Mouse (Mus musculus) midbrain, embryonic 12.5 days (tissue): ENCODE results near the gene Pkmyt1. TPM values are rescaled to one million over a fixed set of nuclear protein-coding genes. Genes with fewer than 3 reads are reported as not detected.

ENCODE experiments used
- ATAC-seq: fragments of 200-750 bp; cut with Nextera tagmentation; 2 replicates; pipeline ENCODE4 v1.8.0; 2017; ENCODE audit warnings: low read depth, moderate TSS enrichment, moderate library complexity; ENCODE audit not compliant: low FRiP score
- H3K27ac ChIP-seq: fragments of 300-500 bp; sonication (generic); replicated peaks from 2 replicates; pipeline ENCODE4 v1.5.1; 2016; ENCODE audit warnings: mild to moderate bottlenecking
- H3K27me3 ChIP-seq: fragments of 300-500 bp; sonication (generic); 2 replicates; pipeline ENCODE4 v1.6.1; 2016; ENCODE audit warnings: mild to moderate bottlenecking
- H3K36me3 ChIP-seq: fragments of 300-500 bp; sonication (generic); 2 replicates; pipeline ENCODE4 v1.6.1; 2016
- H3K4me1 ChIP-seq: fragments of 300-500 bp; sonication (generic); 2 replicates; pipeline ENCODE4 v1.6.1; 2016
- H3K4me2 ChIP-seq: fragments of 300-500 bp; sonication (generic); replicated peaks from 2 replicates; pipeline ENCODE4 v1.6.1; 2016; ENCODE audit warnings: mild to moderate bottlenecking, moderate library complexity
- H3K4me3 ChIP-seq: fragments of 300-500 bp; sonication (generic); 2 replicates; pipeline ENCODE4 v1.5.1; 2016; ENCODE audit warnings: mild to moderate bottlenecking
- H3K9ac ChIP-seq: fragments of 300-500 bp; sonication (generic); replicated peaks from 2 replicates; pipeline ENCODE4 v1.6.1; 2016; ENCODE audit warnings: mild to moderate bottlenecking, moderate library complexity
- H3K9me3 ChIP-seq: fragments of 300-500 bp; sonication (generic); 2 replicates; pipeline ENCODE4 v1.6.1; 2016; ENCODE audit warnings: mild to moderate bottlenecking
- WGBS: fragments of 180-500 bp; shearing (Covaris S2); methylation state at CpG from one replicate; pipeline ENCODE4 v1.1.7; 2016; 5-methylcytosine and 5-hydroxymethylcytosine counted together
- polyA plus RNA-seq: library from polyadenylated mRNA; unstranded; fragments of >200 nt; fragmentation: Nextera tagmentation; extraction: Ambion mirVana; gene quantifications from 2 replicates; pipeline ENCODE4 v1.2.1, GENCODE M21; 2016

Gene Pkmyt1
- polyA plus RNA-seq, 1 experiment from 2014 or later, result 40.8 TPM

DNA sequence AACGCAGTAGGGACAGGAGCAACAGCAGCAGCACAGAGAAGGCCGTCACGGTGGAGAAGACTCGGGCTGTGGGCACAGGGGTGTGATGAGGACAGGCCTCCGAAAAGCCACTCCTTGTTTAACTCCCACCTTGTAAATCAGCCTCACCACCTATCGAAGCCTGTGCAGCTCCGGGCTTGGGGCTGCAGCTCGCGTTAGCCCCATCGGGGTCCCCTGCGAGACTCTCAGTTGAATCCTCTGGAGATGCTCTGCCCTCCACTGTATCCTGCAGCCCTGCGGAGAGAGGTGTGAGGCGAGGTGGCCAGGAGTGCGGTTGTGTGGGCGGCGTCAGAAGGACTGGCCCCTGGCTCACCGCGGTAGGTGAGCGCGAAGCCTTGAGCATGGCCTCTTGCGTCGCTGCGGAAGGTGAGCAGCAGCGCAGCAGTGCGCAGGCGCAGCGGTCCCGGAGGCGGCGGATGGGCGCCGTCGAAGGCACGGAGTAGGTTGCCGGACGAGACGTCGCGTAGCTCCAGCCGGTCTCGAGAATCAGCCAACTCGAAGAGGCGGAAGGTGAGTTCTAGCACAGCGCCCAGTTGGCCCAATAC is 16.2 kb downstream of the Pkmyt1 start:
- 9% methylated on average over 44 of the region's 44 CpGs for WGBS
- peaks cover 77% of the 10 kb centered on the region for H3K27me3 ChIP-seq
- no peaks in the 10 kb centered on the region for H3K9me3 ChIP-seq
- H3K9ac ChIP-seq, result no peak overlapping the region; the same call in 1 of the 2 replicates
- peak overlapping the region; percentile 43 for H3K4me2 ChIP-seq
- no peak overlapping the region for H3K27ac ChIP-seq
- H3K4me1 ChIP-seq, result peaks cover 53% of the 10 kb centered on the region
- peak overlapping the region; percentile 24 for H3K4me3 ChIP-seq
- ATAC-seq, result no peak
- H3K36me3 ChIP-seq, result peaks cover 4% of the 10 kb centered on the region; the same call in 1 of the 2 replicates

DNA sequence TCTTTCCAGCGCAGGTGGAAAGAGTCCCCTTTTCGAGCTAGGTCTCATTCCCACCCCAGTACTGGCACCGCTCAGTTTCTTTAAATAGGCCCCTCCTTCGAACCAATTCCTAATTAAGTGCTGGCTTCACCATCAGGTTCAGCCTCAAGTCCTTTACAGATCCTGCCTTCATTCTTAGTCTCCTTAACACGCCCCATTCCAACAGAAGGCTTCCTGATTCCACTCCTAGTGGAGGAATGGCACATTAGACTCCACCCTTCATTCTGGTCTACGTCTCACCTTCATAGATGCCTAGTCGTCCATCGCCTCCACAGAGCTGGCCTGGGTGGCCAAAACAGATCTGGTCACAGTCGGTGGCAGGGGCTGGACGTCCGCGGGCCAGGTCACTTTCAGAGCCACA is 16.8 kb downstream of the Pkmyt1 start:
- Histone ChIP-seq H3K36me3 (no peaks in the 10 kb centered on the region), H3K27me3 (peaks cover 78% of the 10 kb centered on the region), H3K4me3 (no peak overlapping the region), H3K4me1 (peaks cover 50% of the 10 kb centered on the region), H3K9ac (no peak overlapping the region), H3K27ac (no peak overlapping the region), H3K9me3 (no peaks in the 10 kb centered on the region), H3K4me2 (no peak overlapping the region)
- no peak for ATAC-seq
- WGBS, result 63% methylated on average over 12 of the region's 12 CpGs

DNA sequence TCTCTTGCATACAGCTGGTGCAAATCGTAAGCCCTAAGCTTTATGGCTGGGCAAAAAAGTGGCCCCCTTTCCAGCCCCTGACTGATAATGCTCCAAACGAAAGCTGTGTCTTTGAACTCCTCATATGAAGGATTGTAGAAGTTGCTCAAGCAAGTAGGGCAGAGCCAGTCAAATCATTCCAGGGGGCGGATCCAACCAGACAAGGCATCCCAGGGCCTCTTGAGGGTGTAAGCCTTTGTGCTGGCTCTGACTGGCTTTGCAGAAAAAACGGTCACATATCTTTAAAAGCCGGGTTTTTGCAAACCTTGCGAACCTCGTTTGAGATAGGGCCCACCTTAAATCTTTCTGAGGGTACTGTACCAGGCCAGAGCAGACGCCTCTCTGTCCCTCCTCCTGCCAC is 17.9 kb downstream of the Pkmyt1 start:
- H3K9ac ChIP-seq, result no peak overlapping the region
- no peaks in the 10 kb centered on the region for H3K9me3 ChIP-seq
- H3K4me1 ChIP-seq, result peaks cover 38% of the 10 kb centered on the region
- ATAC-seq, result no peak
- no peak overlapping the region for H3K4me3 ChIP-seq
- no peak overlapping the region for H3K4me2 ChIP-seq
- 18% methylated on average over 8 of the region's 8 CpGs for WGBS
- no peak overlapping the region for H3K27ac ChIP-seq
- H3K36me3 ChIP-seq, result no peaks in the 10 kb centered on the region
- peaks cover 79% of the 10 kb centered on the region for H3K27me3 ChIP-seq

DNA sequence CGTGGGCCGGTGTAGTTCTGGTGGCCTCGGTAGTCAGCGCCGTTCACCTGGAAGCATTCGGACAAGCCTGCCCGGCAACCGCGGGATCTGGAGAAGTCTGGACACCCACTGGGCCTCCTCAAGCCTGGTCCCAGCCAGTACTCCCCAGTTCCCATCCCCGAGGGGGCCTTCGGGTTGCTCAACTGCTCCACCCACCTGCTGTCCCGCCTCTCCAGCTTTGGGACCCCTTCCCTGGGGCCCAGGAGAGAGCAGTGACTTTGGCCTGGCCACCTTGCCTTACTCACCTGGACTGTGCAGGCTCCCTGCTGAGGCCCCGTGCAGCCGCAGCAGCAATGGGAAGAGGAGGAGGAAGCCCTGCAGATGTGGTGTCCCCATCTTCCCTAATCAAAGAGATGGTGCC is 18.5 kb downstream of the Pkmyt1 start:
- Histone ChIP-seq H3K9ac (no peak overlapping the region), H3K4me1 (peaks cover 34% of the 10 kb centered on the region), H3K4me2 (peak overlapping the region; percentile 70; the same call in 1 of the 2 replicates)

DNA sequence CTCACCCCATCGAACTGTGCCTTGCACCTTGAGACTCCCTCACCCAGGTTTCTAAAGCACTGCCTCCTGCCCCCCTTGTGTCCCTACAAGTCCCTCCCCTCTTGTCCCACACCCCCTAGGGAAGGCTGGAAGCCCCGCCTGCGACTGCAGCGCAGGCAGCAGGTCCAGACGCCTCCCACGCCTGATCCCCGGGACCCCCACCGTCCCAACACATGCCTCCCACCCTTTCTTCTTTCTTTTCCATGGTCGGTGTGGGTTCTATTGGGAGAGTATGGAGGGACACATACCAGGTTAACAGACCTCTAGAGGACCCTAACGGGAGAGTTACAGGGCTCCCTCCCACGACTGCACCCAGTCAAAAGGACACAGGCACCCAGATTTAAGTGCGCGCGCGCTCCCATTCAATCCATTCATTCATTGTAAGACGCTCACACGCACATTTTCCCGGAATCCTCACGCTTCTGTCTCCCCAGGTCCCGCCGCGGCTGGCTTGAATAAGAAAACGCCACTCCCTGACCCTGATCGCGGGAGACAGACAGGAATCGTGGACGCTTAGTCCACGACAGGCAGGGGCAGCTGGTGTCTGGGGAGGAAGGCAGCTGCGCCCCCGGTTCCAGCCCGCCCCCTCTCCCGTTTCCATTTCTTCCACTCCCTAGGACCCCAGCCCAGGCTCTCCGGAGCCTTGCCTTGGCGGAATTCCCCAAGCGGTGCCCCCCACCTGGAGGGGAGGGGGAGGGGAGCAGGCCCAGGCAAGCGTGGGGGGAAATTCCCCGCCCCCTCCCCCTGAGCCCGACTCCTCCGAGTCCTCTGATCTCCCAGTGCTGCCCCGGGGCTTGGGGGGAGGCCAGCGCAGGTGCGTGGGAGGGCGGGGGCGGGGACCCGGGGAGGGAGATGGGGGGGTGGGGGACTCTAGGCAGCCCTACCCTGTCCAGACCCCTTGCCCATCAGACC is 19.4 kb downstream of the Pkmyt1 start, which contains the start of gene Kremen2:
TSS of gene Kremen2 (minus strand) at position 533 of the 951 bp plus-strand sequence.
- Histone ChIP-seq H3K36me3 (no peaks in the 10 kb centered on the region), H3K4me3 (peak within 1 kb of the TSS; percentile 40), H3K4me1 (peaks cover 32% of the 10 kb centered on the region), H3K27me3 (peaks cover 77% of the 10 kb centered on the region), H3K9me3 (no peaks in the 10 kb centered on the region), H3K9ac (peak within 1 kb of the TSS; percentile 52), H3K4me2 (peak within 1 kb of the TSS; percentile 70), H3K27ac (no peak within 1 kb of the TSS)
- WGBS, result under 1% methylated on average over 40 of the region's 45 CpGs
- peak; percentile 20; the same call in 1 of the 2 replicates for ATAC-seq

More for the DNA sequence above, 18.5 kb downstream of the Pkmyt1 start:
- peaks cover 79% of the 10 kb centered on the region for H3K27me3 ChIP-seq
- H3K27ac ChIP-seq, result no peak overlapping the region
- H3K36me3 ChIP-seq, result no peaks in the 10 kb centered on the region
- ATAC-seq, result no peak
- H3K4me3 ChIP-seq, result no peak overlapping the region; the same call in 1 of the 2 replicates
- no peaks in the 10 kb centered on the region for H3K9me3 ChIP-seq
- WGBS, result under 1% methylated on average over 14 of the region's 14 CpGs

DNA sequence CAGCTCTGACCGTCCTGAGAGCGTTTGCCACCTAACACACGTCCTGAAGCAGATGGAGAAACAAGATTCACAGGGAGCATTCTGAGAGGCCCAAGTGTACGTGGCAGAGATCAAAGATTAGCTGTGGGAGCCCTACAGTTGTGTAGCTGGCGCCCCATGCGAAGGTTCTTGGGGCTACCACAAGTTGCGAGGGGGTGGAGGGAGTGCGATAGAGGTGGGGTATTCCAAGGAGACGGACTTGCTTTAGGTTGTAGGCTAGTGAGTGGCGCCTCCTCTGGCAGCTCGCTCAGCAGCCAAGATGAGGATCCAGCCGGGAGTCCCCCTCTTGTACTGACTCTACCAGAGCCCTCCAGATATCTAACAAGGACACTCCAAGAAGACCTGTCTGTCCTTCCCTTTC is 20.2 kb downstream of the Pkmyt1 start:
- no peak overlapping the region for H3K9ac ChIP-seq
- H3K4me3 ChIP-seq, result peak overlapping the region; percentile 40; the same call in 1 of the 2 replicates
- H3K4me2 ChIP-seq, result peak overlapping the region; percentile 70
- no peaks in the 10 kb centered on the region for H3K9me3 ChIP-seq
- no peak for ATAC-seq
- H3K36me3 ChIP-seq, result peaks cover 1% of the 10 kb centered on the region
- peaks cover 29% of the 10 kb centered on the region for H3K4me1 ChIP-seq
- H3K27me3 ChIP-seq, result peaks cover 70% of the 10 kb centered on the region
- no peak overlapping the region for H3K27ac ChIP-seq
- 1% methylated on average over 12 of the region's 12 CpGs for WGBS

DNA sequence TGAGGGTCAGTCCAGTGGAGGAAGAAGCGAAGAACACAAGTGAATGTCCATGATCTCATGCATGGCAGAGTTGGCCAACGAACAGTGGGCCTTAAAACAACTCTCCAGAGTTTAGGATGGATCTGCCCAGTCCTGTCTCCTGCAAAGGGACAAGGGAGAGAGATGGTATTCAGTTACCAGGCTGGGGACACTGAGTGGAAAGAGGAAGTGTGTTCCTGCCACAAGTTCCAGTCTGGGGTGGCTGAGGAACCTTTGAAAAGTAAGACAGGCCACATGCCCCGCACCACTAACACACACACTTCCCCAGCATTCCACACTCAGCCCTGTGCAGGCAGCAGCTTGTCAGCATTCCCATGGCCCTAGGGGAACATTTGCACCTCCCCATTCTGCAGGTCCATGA is 20.6 kb downstream of the Pkmyt1 start:
- H3K9ac ChIP-seq, result no peak overlapping the region
- H3K36me3 ChIP-seq, result peaks cover 6% of the 10 kb centered on the region
- H3K4me2 ChIP-seq, result 0 out of 2 replicates have a peak overlapping the region, but pooled peaks have one; percentile 70
- peaks cover 29% of the 10 kb centered on the region for H3K4me1 ChIP-seq
- H3K27me3 ChIP-seq, result peaks cover 66% of the 10 kb centered on the region
- no peaks in the 10 kb centered on the region for H3K9me3 ChIP-seq
- 83% methylated on average over 3 of the region's 3 CpGs for WGBS
- no peak overlapping the region for H3K27ac ChIP-seq
- H3K4me3 ChIP-seq, result no peak overlapping the region
- ATAC-seq, result no peak

DNA sequence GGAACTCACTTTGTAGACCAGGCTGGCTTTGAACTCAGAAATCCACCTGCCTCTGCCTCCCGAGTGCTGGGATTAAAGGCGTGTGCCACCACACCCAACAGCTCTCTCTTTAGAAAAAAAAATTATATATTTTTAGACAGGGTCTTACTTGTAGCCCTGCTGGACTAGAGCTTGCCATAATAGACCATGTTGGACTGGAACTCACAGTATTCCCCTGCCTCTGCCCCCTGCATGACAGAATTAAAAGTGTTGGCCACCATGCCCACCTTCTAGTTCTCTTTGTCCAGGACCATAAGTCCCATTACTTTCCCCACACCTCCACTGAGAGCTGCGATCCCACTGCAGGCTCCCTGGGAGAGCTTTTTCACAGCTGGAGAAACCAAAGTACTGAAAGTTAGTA is 21.3 kb downstream of the Pkmyt1 start:
- Histone ChIP-seq H3K4me3 (no peak overlapping the region), H3K27me3 (peaks cover 58% of the 10 kb centered on the region), H3K9me3 (no peaks in the 10 kb centered on the region), H3K27ac (no peak overlapping the region), H3K4me2 (no peak overlapping the region), H3K9ac (no peak overlapping the region), H3K4me1 (peaks cover 24% of the 10 kb centered on the region), H3K36me3 (peaks cover 13% of the 10 kb centered on the region)
- 81% methylated on average over 3 of the region's 3 CpGs for WGBS
- ATAC-seq, result no peak

DNA sequence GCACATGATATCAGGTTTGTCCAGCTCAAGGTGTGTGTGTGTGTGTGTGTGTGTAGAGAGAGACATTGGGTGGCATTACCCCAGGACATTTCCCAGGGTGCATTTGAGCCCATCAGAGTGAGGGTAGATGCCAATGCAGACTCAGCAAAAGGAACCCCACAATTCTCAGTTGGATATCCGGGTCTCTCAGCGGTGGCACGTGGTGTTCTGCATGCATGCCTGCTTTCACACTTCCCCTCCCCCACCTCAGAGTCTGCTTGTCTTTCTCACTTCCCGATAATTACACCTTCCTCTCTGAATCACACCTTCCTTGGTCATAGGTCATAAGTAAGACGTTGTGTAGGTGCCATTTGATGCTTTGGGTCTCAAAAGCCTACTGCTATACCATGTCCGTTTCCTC is 21.9 kb downstream of the Pkmyt1 start:
- WGBS, result 54% methylated on average over 6 of the region's 6 CpGs
- Histone ChIP-seq H3K4me1 (peaks cover 21% of the 10 kb centered on the region), H3K4me2 (no peak overlapping the region), H3K36me3 (peaks cover 19% of the 10 kb centered on the region), H3K4me3 (no peak overlapping the region), H3K27me3 (peaks cover 53% of the 10 kb centered on the region), H3K27ac (no peak overlapping the region), H3K9ac (no peak overlapping the region), H3K9me3 (no peaks in the 10 kb centered on the region)
- ATAC-seq, result no peak

DNA sequence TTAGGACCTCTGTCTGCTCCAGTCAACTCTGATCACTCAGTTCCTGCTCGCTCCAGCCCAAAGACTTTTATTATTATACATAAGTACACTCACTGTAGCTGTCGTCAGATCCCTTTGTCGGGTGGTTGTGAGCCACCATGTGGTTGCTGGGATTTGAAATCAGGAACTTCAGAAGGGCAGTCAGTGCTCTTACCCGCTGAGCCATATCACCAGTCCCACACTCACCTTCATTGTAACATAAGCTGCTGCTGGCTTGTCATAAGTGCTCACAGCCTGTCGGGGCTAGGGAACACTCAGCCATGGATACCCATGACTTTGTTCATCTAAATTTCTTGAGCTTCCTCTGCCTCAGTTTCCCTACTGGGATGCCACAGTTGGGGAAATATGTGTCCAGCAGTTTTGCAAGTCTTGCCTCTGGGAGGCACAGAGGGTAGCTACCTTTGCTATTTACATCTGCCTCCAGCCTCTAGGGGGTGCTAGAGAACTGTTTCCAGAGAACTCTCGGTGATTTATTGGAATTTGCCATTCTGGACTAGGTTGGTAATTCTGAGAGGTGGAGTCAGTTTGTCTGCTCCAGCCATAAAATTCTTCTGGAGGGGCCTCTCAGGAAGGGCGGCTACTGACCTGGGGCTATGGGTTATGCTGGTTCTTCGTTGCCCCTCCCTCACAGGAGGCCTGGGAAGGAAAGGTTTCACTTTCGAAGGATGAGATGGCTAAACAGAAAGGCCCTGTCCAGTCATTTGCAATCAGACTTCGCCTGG is 22.7 kb downstream of the Pkmyt1 start:
- ATAC-seq, result no peak
- Histone ChIP-seq H3K27me3 (peaks cover 45% of the 10 kb centered on the region), H3K4me2 (no peak overlapping the region), H3K9me3 (no peaks in the 10 kb centered on the region), H3K4me3 (no peak overlapping the region), H3K27ac (no peak overlapping the region), H3K4me1 (peaks cover 21% of the 10 kb centered on the region), H3K36me3 (peaks cover 26% of the 10 kb centered on the region), H3K9ac (no peak overlapping the region)
- 41% methylated on average over 10 of the region's 10 CpGs for WGBS

DNA sequence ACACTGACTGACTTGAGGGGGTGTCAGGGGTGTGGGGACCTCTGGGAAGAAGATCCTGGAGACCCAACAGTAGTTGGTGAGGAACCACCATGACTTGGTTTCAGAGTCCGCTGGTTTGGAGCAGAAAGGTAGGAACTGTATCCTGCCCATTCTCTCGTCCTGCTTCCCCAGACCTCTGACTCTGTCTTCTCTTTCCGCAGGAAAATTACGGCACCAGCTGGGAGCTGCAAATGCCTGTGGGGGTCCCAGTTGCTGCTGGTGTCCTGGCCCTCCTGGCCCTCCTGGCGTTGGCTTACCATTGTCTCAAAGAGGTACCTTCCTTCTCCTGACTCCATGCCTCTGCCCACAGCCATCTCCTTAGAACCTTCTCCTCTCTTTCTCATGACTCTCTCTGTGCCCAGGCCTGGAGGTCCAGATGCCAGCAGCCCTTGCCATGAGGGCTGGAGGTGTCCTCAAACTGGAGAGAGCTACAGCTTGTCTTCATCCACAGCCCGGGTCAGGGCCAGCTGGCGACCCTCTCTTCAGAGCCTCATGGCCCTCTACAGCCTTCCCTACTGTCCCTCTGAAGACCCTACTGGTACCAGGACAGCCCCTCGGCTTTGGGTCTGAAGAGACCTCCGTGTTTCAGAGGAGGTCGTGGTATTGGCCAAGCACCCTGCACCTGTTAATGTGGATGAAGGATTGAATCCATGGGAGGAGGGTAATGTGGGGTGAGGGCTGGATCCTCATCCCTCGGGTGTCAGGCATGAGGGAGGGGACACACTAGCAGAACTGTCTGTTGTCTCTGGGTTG is 23.5 kb downstream of the Pkmyt1 start:
- 83% methylated on average over 11 of the region's 11 CpGs for WGBS
- H3K36me3 ChIP-seq, result peaks cover 33% of the 10 kb centered on the region
- no peak overlapping the region for H3K4me2 ChIP-seq
- H3K9ac ChIP-seq, result no peak overlapping the region
- no peak for ATAC-seq
- no peak overlapping the region for H3K4me3 ChIP-seq
- H3K4me1 ChIP-seq, result peaks cover 18% of the 10 kb centered on the region
- H3K27me3 ChIP-seq, result peaks cover 37% of the 10 kb centered on the region
- no peaks in the 10 kb centered on the region for H3K9me3 ChIP-seq
- H3K27ac ChIP-seq, result no peak overlapping the region
